Comparison of ENCODE assay signal across 11 mouse cellular contexts in genomic region chr17:83782740-83783139, GRCm38 (mm10).
DNase-seq lines count a peak whose midpoint lies in the region; ATAC-seq and TF ChIP-seq lines count a peak whose summit lies in the region.
"Had no signal": no experiment of that assay in that cellular context is flagged by ENCODE, and none has a peak within 500 bp of the region (broad histone marks: within the 10 kb centered on the region; RNA-seq: fewer than 3 reads in every experiment).

No protein-coding gene starts in this region.

- TF ChIP-seq CTCF in lung, embryonic 14.5 days (IDR thresholded peaks at IDR 0.05; ENCODE audit: low read depth), result no peak

- no peak overlapping the region for H3K4me2 ChIP-seq in lung, embryonic 14.5 days
- H3K4me2 ChIP-seq in embryonic facial prominence, embryonic 13.5 days, result no peak overlapping the region
- no peak overlapping the region for H3K4me2 ChIP-seq in limb, embryonic 13.5 days (replicated peaks)
- no peak overlapping the region for H3K4me2 ChIP-seq in heart, embryonic 11.5 days
- H3K4me2 ChIP-seq: liver, embryonic 15.5 days had no signal

- peaks cover 20% of the 10 kb centered on the region; the same call in 1 of the 2 replicates for H3K36me3 ChIP-seq in lung, embryonic 14.5 days (ENCODE audit: insufficient read depth)
- peaks cover 37% of the 10 kb centered on the region for H3K36me3 ChIP-seq in embryonic facial prominence, embryonic 13.5 days
- H3K36me3 ChIP-seq in limb, embryonic 13.5 days, result peaks cover 48% of the 10 kb centered on the region
- no peaks in the 10 kb centered on the region; the same call in 1 of the 2 replicates for H3K36me3 ChIP-seq in heart, embryonic 11.5 days (ENCODE audit: control insufficient read depth, insufficient read depth, low read length)

- H3K9me3 ChIP-seq in lung, embryonic 14.5 days (ENCODE audit: low read depth, low read length), result no peaks in the 10 kb centered on the region
- H3K9me3 ChIP-seq in embryonic facial prominence, embryonic 13.5 days, result no peaks in the 10 kb centered on the region
- H3K9me3 ChIP-seq in limb, embryonic 13.5 days, result no peaks in the 10 kb centered on the region
- H3K9me3 ChIP-seq in heart, embryonic 11.5 days (replicated peaks; ENCODE audit: control insufficient read depth, low read length), result no peaks in the 10 kb centered on the region
- H3K9me3 ChIP-seq: liver, embryonic 15.5 days had no signal

- ATAC-seq in lung, embryonic 14.5 days (ENCODE audit: insufficient read depth), result 0 out of 2 replicates have a peak, but pooled peaks have one; percentile 21
- peak; percentile 43; the same call in 1 of the 2 replicates for ATAC-seq in embryonic facial prominence, embryonic 13.5 days (ENCODE audit: insufficient number of reproducible peaks, insufficient read depth, low FRiP score, low TSS enrichment, low read depth)
- no peak for ATAC-seq in limb, embryonic 13.5 days (ENCODE audit: low FRiP score, low read depth)
- no peak for ATAC-seq in heart, embryonic 11.5 days (replicated peaks; ENCODE audit: insufficient number of reproducible peaks, low FRiP score, low TSS enrichment)
- ATAC-seq: Patski had no signal

- 49% methylated on average over 5 of the region's 5 CpGs for WGBS in lung, embryonic 14.5 days
- WGBS in embryonic facial prominence, embryonic 13.5 days, result 23% methylated on average over 5 of the region's 5 CpGs
- 45% methylated on average over 5 of the region's 5 CpGs for WGBS in limb, embryonic 13.5 days
- WGBS in heart, embryonic 11.5 days (ENCODE audit: insufficient replicate concordance), result 79% methylated on average over 5 of the region's 5 CpGs

- DNase-seq in lung, embryonic 14.5 days, result peak; percentile 56
- DNase-seq in lung, postnatal 25 days (ENCODE audit: low spot score), result no peak
- peak; percentile 28 to 31 for DNase-seq in frontal cortex, postnatal 14 days (ENCODE audit: low spot score in 2 of 2)
- DNase-seq in thymus, postnatal 14 days, result no peak
- DNase-seq: heart, adult 18-20 months; kidney, adult 2 months had no signal

- no peak overlapping the region for H3K9ac ChIP-seq in lung, embryonic 14.5 days
- no peak overlapping the region for H3K9ac ChIP-seq in embryonic facial prominence, embryonic 13.5 days
- no peak overlapping the region for H3K9ac ChIP-seq in limb, embryonic 13.5 days
- H3K9ac ChIP-seq in heart, embryonic 11.5 days (ENCODE audit: low read depth, low read length), result no peak overlapping the region
- H3K9ac ChIP-seq: liver, embryonic 15.5 days had no signal

- no peaks in the 10 kb centered on the region for H3K4me1 ChIP-seq in lung, embryonic 14.5 days (ENCODE audit: insufficient read depth)
- peaks cover 12% of the 10 kb centered on the region for H3K4me1 ChIP-seq in embryonic facial prominence, embryonic 13.5 days
- peaks cover 10% of the 10 kb centered on the region; the same call in 1 of the 2 replicates for H3K4me1 ChIP-seq in limb, embryonic 13.5 days
- no peaks in the 10 kb centered on the region for H3K4me1 ChIP-seq in heart, embryonic 11.5 days (ENCODE audit: control insufficient read depth, insufficient read depth, low read length)

- peak overlapping the region; percentile 46 for H3K27ac ChIP-seq in lung, embryonic 14.5 days (ENCODE audit: low read depth)
- H3K27ac ChIP-seq in embryonic facial prominence, embryonic 13.5 days, result peak overlapping the region; percentile 44
- 0 out of 2 replicates have a peak overlapping the region, but pooled peaks have one; percentile 44 for H3K27ac ChIP-seq in limb, embryonic 13.5 days
- H3K27ac ChIP-seq in heart, embryonic 11.5 days (ENCODE audit: low read depth, low read length), result no peak overlapping the region
- H3K27ac ChIP-seq: liver, embryonic 15.5 days had no signal

- no peaks in the 10 kb centered on the region for H3K27me3 ChIP-seq in lung, embryonic 14.5 days (ENCODE audit: insufficient read depth, low read length)
- no peaks in the 10 kb centered on the region for H3K27me3 ChIP-seq in embryonic facial prominence, embryonic 13.5 days
- H3K27me3 ChIP-seq in limb, embryonic 13.5 days, result no peaks in the 10 kb centered on the region
- H3K27me3 ChIP-seq in heart, embryonic 11.5 days (ENCODE audit: control insufficient read depth, insufficient read depth, low read length), result no peaks in the 10 kb centered on the region
- H3K27me3 ChIP-seq: liver, embryonic 15.5 days; Patski had no signal

- no peak overlapping the region for H3K4me3 ChIP-seq in lung, embryonic 14.5 days (ENCODE audit: low read depth, low read length)
- H3K4me3 ChIP-seq in embryonic facial prominence, embryonic 13.5 days, result no peak overlapping the region
- no peak overlapping the region for H3K4me3 ChIP-seq in limb, embryonic 13.5 days
- H3K4me3 ChIP-seq in heart, embryonic 11.5 days (ENCODE audit: low read depth, low read length), result no peak overlapping the region
- H3K4me3 ChIP-seq: liver, embryonic 15.5 days had no signal

Comparison
In these comparisons a context has a peak if more than half of its experiments do, and no peak if none do; other contexts are left out.
1. DNase-seq: peak in lung, embryonic 14.5 days (single experiment) and frontal cortex, postnatal 14 days (2 of 2); none in lung, postnatal 25 days (single experiment) and thymus, postnatal 14 days (single experiment).
2. ATAC-seq: peak in lung, embryonic 14.5 days (single experiment) and embryonic facial prominence, embryonic 13.5 days (single experiment); none in limb, embryonic 13.5 days (single experiment) and heart, embryonic 11.5 days (single experiment).